Mouse (Mus musculus): ENCODE measurements at regions not wholly inside any gene's neighbourhood (a gene's known extent, or its start where the extent isn't known, plus 50 kb on each side); places are given as distances from the start of the nearest gene placed in this dataset.
A peak's percentile ranks its signal among the peaks of the same experiment; 100 is the strongest.

GRCm38 (mm10) chr4:32153356-32153755 lies 85.2 kb upstream of the Bach2 start:
- peak; percentile 5 for DNase-seq

- DNase-seq, result no peak
Observed at GRCm38 (mm10) chr4:32156965-32157364, 81.6 kb upstream of the Bach2 start.

GRCm38 (mm10) chr4:32158451-32158850 lies 80.2 kb upstream of the Bach2 start:
- DNase-seq, result no peak

- DNase-seq, result no peak
Observed at GRCm38 (mm10) chr4:32158886-32159285, 79.7 kb upstream of the Bach2 start.

GRCm38 (mm10) chr4:32160815-32161214 lies 77.8 kb upstream of the Bach2 start:
- DNase-seq, result no peak

- no peak for DNase-seq
Observed at GRCm38 (mm10) chr4:32161871-32162656, 76.5 kb upstream of the Bach2 start.

- no peak for DNase-seq
Observed at GRCm38 (mm10) chr4:32162694-32163240, 75.8 kb upstream of the Bach2 start.

GRCm38 (mm10) chr4:32164081-32164641 lies 74.4 kb upstream of the Bach2 start:
- DNase-seq, result no peak

- DNase-seq, result no peak
Observed at GRCm38 (mm10) chr4:32164736-32165241, 73.8 kb upstream of the Bach2 start.

- DNase-seq, result no peak
Observed at GRCm38 (mm10) chr4:32165918-32166528, 72.6 kb upstream of the Bach2 start.

GRCm38 (mm10) chr4:32167151-32167550 lies 71.5 kb upstream of the Bach2 start:
- no peak for DNase-seq

GRCm38 (mm10) chr4:32170106-32170459 lies 68.5 kb upstream of the Bach2 start:
- DNase-seq, result no peak

GRCm38 (mm10) chr4:32170460-32171192 lies 68.0 kb upstream of the Bach2 start:
- DNase-seq, result no peak

GRCm38 (mm10) chr4:32171291-32171690 lies 67.3 kb upstream of the Bach2 start:
- DNase-seq, result no peak

- DNase-seq, result no peak
Observed at GRCm38 (mm10) chr4:32172992-32173391, 65.6 kb upstream of the Bach2 start.

GRCm38 (mm10) chr4:32174771-32175170 lies 63.8 kb upstream of the Bach2 start:
- no peak for DNase-seq

GRCm38 (mm10) chr4:32175231-32175630 lies 63.4 kb upstream of the Bach2 start:
- no peak for DNase-seq

- DNase-seq, result no peak
Observed at GRCm38 (mm10) chr4:32175853-32176448, 62.7 kb upstream of the Bach2 start.

- DNase-seq, result no peak
Observed at GRCm38 (mm10) chr4:32176449-32177135, 62.0 kb upstream of the Bach2 start.

- no peak for DNase-seq
Observed at GRCm38 (mm10) chr4:32177933-32178639, 60.5 kb upstream of the Bach2 start.

GRCm38 (mm10) chr4:32179707-32180241 lies 58.8 kb upstream of the Bach2 start:
- peak; percentile 69 for DNase-seq
